Mouse (Mus musculus): Measurements from ENCODE around the gene Myrf. TPM values are rescaled to one million over a fixed set of nuclear protein-coding genes. Genes with fewer than 3 reads are reported as not detected.
A peak's percentile ranks its signal among the peaks of the same experiment; 100 is the strongest.
"Not testable (repeated sequence)": the region's sequence is repeated elsewhere in the genome, so short reads cannot be mapped to it uniquely, and the experiment has no call there.

The Myrf gene
- total RNA-seq, 2 experiments from 2014 or later = 0.26 to 0.39 TPM

GRCm38 (mm10) chr19:10182670-10183298 is 57.8 kb downstream of the Myrf start, which contains the start of gene Fads1:
Gene Fads1 (plus strand): TSS chr19:10182888.
- DNase-seq (ENCODE audit: low spot score in 2 of 2) = peak; percentile 88 to 92

- no peak for DNase-seq (ENCODE audit: low spot score in 2 of 2)
Observed at GRCm38 (mm10) chr19:10182142-10182541, 58.4 kb downstream of the Myrf start.

GRCm38 (mm10) chr19:10181225-10181624 is 59.3 kb downstream of the Myrf start:
- no peak for DNase-seq (ENCODE audit: low spot score in 2 of 2)

GRCm38 (mm10) chr19:10176941-10177372 is 63.6 kb downstream of the Myrf start:
- no peak for DNase-seq (ENCODE audit: low spot score in 2 of 2)

GRCm38 (mm10) chr19:10176477-10176876 is 64.1 kb downstream of the Myrf start:
- DNase-seq (ENCODE audit: low spot score in 2 of 2) = no peak

GRCm38 (mm10) chr19:10174956-10175355 is 65.6 kb downstream of the Myrf start:
- no peak for DNase-seq (ENCODE audit: low spot score in 2 of 2)

- no peak for DNase-seq (ENCODE audit: low spot score in 2 of 2)
Observed at GRCm38 (mm10) chr19:10173844-10174539, 66.6 kb downstream of the Myrf start.

- DNase-seq (ENCODE audit: low spot score in 2 of 2) = no peak
Observed at GRCm38 (mm10) chr19:10173116-10173718, 67.3 kb downstream of the Myrf start.

- no peak for DNase-seq (ENCODE audit: low spot score in 2 of 2)
Observed at GRCm38 (mm10) chr19:10171846-10172245, 68.7 kb downstream of the Myrf start.

- no peak for DNase-seq (ENCODE audit: low spot score in 2 of 2)
Observed at GRCm38 (mm10) chr19:10171359-10171758, 69.2 kb downstream of the Myrf start.

GRCm38 (mm10) chr19:10170466-10170865 is 70.1 kb downstream of the Myrf start:
- no peak for DNase-seq (ENCODE audit: low spot score in 2 of 2)

GRCm38 (mm10) chr19:10169692-10170330 is 70.7 kb downstream of the Myrf start:
- not testable (repeated sequence) for DNase-seq (ENCODE audit: low spot score in 2 of 2)

GRCm38 (mm10) chr19:10169179-10169578 is 71.4 kb downstream of the Myrf start:
- DNase-seq (ENCODE audit: low spot score in 2 of 2) = no peak

GRCm38 (mm10) chr19:10168441-10168840 is 72.1 kb downstream of the Myrf start:
- no peak for DNase-seq (ENCODE audit: low spot score in 2 of 2)

GRCm38 (mm10) chr19:10167951-10168350 is 72.6 kb downstream of the Myrf start:
- no peak for DNase-seq (ENCODE audit: low spot score in 2 of 2)

- no peak for DNase-seq (ENCODE audit: low spot score in 2 of 2)
Observed at GRCm38 (mm10) chr19:10167112-10167511, 73.4 kb downstream of the Myrf start.

- not testable (repeated sequence) for DNase-seq (ENCODE audit: low spot score in 2 of 2)
Observed at GRCm38 (mm10) chr19:10165928-10166327, 74.6 kb downstream of the Myrf start.

GRCm38 (mm10) chr19:10163896-10164295 is 76.7 kb downstream of the Myrf start:
- no peak for DNase-seq (ENCODE audit: low spot score in 2 of 2)
